ENCODE assay signal across 19 mouse cellular contexts in genomic region chr12:31254978-31255377, GRCm38 (mm10). TPM values are rescaled to one million over a fixed set of nuclear protein-coding genes. Genes with fewer than 3 reads are reported as not detected.
"Had no signal": no experiment of that assay in that cellular context is flagged by ENCODE, and none has a peak within 500 bp of the region (broad histone marks: within the 10 kb centered on the region; RNA-seq: fewer than 3 reads in every experiment).

No protein-coding gene starts in this region.

- DNase-seq: kidney, adult 11 months; lung, embryonic 14.5 days; lung, postnatal 10 days; thymus, adult 18-20 months; thymus, postnatal 14 days had no signal

- H3K36me3 ChIP-seq: limb, embryonic 15.5 days; liver, embryonic 12.5 days; midbrain, embryonic 12.5 days; neural tube, embryonic 15.5 days had no signal

- H3K4me3 ChIP-seq: limb, embryonic 15.5 days; liver, embryonic 12.5 days; megakaryocyte, embryonic 14.5 days; midbrain, embryonic 12.5 days; neural tube, embryonic 15.5 days had no signal

- H3K9ac ChIP-seq: limb, embryonic 15.5 days; liver, embryonic 12.5 days; lung, embryonic 14.5 days; midbrain, embryonic 12.5 days; neural tube, embryonic 15.5 days had no signal

- H3K27me3 ChIP-seq: limb, embryonic 15.5 days; liver, embryonic 12.5 days; megakaryocyte, embryonic 14.5 days; midbrain, embryonic 12.5 days; neural tube, embryonic 15.5 days had no signal

- H3K4me1 ChIP-seq: limb, embryonic 15.5 days; liver, embryonic 12.5 days; megakaryocyte, embryonic 14.5 days; midbrain, embryonic 12.5 days; neural tube, embryonic 15.5 days had no signal

- H3K4me2 ChIP-seq: limb, embryonic 15.5 days; liver, embryonic 12.5 days; lung, embryonic 14.5 days; midbrain, embryonic 12.5 days; neural tube, embryonic 15.5 days had no signal

- ATAC-seq: liver, embryonic 12.5 days had no signal

- H3K9me3 ChIP-seq: limb, embryonic 15.5 days; liver, embryonic 12.5 days; megakaryocyte, embryonic 14.5 days; midbrain, embryonic 12.5 days; neural tube, embryonic 15.5 days had no signal

- H3K27ac ChIP-seq: limb, embryonic 15.5 days; liver, embryonic 12.5 days; macrophage; midbrain, embryonic 12.5 days; neural tube, embryonic 15.5 days had no signal

RNA-seq across cellular contexts. Expression of gene Gm6993, which starts 14.4 kb away (rescaled TPM):
- total RNA-seq: layer of hippocampus, adult 18-20 months; layer of hippocampus, postnatal 10 days; left cerebral cortex, postnatal 10 days; midbrain, postnatal 0 days had no signal
- polyA plus RNA-seq: kidney, embryonic 14.5 days; limb, embryonic 11.5 days; limb, embryonic 15.5 days; liver, embryonic 12.5 days; liver, embryonic 16.5 days; lung, embryonic 14.5 days; macrophage; midbrain, embryonic 12.5 days; midbrain, postnatal 0 days; neural tube, embryonic 11.5 days; neural tube, embryonic 15.5 days had no signal
